Mouse (Mus musculus) olfactory bulb, adult 2 months (tissue): ENCODE measurements around the gene Rubcn. TPM values are rescaled to one million over a fixed set of nuclear protein-coding genes. Genes with fewer than 3 reads are reported as not detected.
"Not testable (repeated sequence)": the region's sequence is repeated elsewhere in the genome, so short reads cannot be mapped to it uniquely, and the experiment has no call there.

Experiments used
- H3K27ac ChIP-seq: fragments of 200-500 bp; 2 replicates; pipeline ENCODE4 v1.5.1; 2012; ENCODE audit warnings: low read depth, low read length; ENCODE audit not compliant: insufficient read depth
- H3K4me1 ChIP-seq: fragments of 200-500 bp; 2 replicates; pipeline ENCODE4 v1.6.1; 2012; ENCODE audit warnings: low read length; ENCODE audit not compliant: control insufficient read depth, insufficient read depth
- H3K4me3 ChIP-seq: fragments of 200-500 bp; 2 replicates; pipeline ENCODE4 v1.5.1; 2012; ENCODE audit warnings: mild to moderate bottlenecking, low read depth, low read length, moderate library complexity; ENCODE audit not compliant: insufficient read depth
- CTCF ChIP-seq: fragments of 200-500 bp; IDR thresholded peaks from 2 replicates; pipeline ENCODE4 v1.5.1; 2012; ENCODE audit warnings: low read depth, mild to moderate bottlenecking, low read length, moderate library complexity; ENCODE audit not compliant: insufficient read depth
- POLR2A ChIP-seq: fragments of 200-500 bp; IDR thresholded peaks from 2 replicates; pipeline ENCODE4 v1.6.1; 2012; ENCODE audit warnings: mild to moderate bottlenecking, low read depth, low read length, moderate library complexity; ENCODE audit not compliant: insufficient read depth
- WGBS: fragments of 180-500 bp; shearing (Covaris S2); methylation state at CpG from one replicate; pipeline ENCODE4 v1.1.7; 2018; 5-methylcytosine and 5-hydroxymethylcytosine counted together
- polyA plus RNA-seq: library from polyadenylated mRNA; stranded (reverse); fragments of >200 nt; gene quantifications from 2 replicates; pipeline ENCODE4 v1.2.4, GENCODE M21; 2012; ENCODE audit warnings: low replicate concordance; ENCODE audit not compliant: missing spikeins, insufficient read depth, insufficient read length

Gene Rubcn
- not detected in 2 replicates for polyA plus RNA-seq

- peak within 1 kb of the TSS; percentile 55 for H3K27ac ChIP-seq
- under 1% methylated on average over 79 of the region's 83 CpGs for WGBS
- H3K4me3 ChIP-seq: peak within 1 kb of the TSS; percentile 79
- peaks cover 10% of the 10 kb centered on the region for H3K4me1 ChIP-seq
- TF ChIP-seq POLR2A: peak; percentile 86
- no peak for TF ChIP-seq CTCF
Measured at GRCm38 (mm10) chr16:32877343-32878156, at the start of gene Rubcn, which contains the start of gene Fyttd1. Gene Rubcn, minus strand, starts transcription at chr16:32877766. Gene Fyttd1, plus strand, starts transcription at chr16:32877500.

DNA sequence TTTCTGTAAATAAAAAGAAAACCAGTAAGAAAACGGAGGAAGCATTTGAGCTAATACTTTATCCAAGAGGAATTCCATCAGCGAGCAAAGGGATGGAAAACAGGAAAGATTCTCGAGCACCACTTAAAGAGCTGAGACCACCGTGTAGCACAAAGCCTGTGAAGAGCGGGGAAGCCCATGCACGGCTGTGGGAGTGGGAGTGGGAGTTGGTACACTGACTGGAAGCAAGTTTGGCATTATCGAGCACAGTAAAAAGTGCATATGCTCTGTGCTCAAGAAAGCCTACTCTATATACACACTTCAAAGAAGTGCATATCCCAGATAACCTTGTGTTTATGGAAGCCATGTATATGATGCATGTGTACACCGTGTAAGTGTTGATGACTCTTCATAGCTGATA lies 49.5 kb upstream of the Rubcn start:
- Histone ChIP-seq H3K27ac (no peak overlapping the region), H3K4me1 (peaks cover 2% of the 10 kb centered on the region; the same call in 1 of the 2 replicates), H3K4me3 (no peak overlapping the region)
- no peak for TF ChIP-seq CTCF
- TF ChIP-seq POLR2A: no peak
- 88% methylated on average over 8 of the region's 8 CpGs for WGBS

DNA sequence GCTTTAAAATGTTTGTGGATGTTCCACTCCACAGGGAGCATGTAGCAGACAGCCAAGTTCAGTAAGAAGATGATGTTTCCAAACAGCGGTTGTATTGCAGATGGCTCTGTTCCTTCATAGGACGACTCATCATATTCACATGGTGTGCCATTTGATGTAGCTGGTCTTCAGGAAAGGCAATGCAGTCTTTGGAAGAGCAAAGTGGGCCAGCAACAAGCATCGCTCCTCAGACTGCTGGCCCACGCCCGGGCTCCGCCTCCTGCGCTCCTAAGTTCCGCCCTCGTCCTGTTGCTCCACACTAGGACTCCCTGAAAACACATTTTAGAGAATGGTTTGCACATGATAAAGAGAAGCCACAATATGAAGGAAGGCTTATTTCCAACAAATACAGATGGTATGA lies 49.1 kb upstream of the Rubcn start:
- 87% methylated on average over 9 of the region's 9 CpGs for WGBS

GRCm38 (mm10) chr16:32915292-32916068 lies 37.9 kb upstream of the Rubcn start:
- 60% methylated on average over 9 of the region's 9 CpGs for WGBS
- Histone ChIP-seq H3K27ac (no peak overlapping the region), H3K4me3 (peak overlapping the region; percentile 7; the same call in 1 of the 2 replicates), H3K4me1 (peaks cover 2% of the 10 kb centered on the region; the same call in 1 of the 2 replicates)
- TF ChIP-seq POLR2A: no peak
- no peak for TF ChIP-seq CTCF

More for the DNA sequence above, 49.1 kb upstream of the Rubcn start:
- not testable (repeated sequence) for H3K4me3 ChIP-seq, H3K27ac ChIP-seq, H3K4me1 ChIP-seq

- TF ChIP-seq CTCF (no peak), POLR2A (peak; percentile 93)
- Histone ChIP-seq H3K4me3 (peak within 1 kb of the TSS; percentile 89), H3K27ac (peak within 1 kb of the TSS; percentile 48), H3K4me1 (peaks cover 2% of the 10 kb centered on the region; the same call in 1 of the 2 replicates)
- WGBS: under 1% methylated on average over 84 of the region's 85 CpGs
Measured at GRCm38 (mm10) chr16:32913937-32914881, 36.6 kb upstream of the Rubcn start, which contains the start of gene Lrch3. Gene Lrch3, plus strand, starts transcription at chr16:32914100.

- 57% methylated on average over 7 of the region's 7 CpGs for WGBS
- Histone ChIP-seq H3K4me1 (peaks cover 2% of the 10 kb centered on the region; the same call in 1 of the 2 replicates), H3K27ac (no peak overlapping the region), H3K4me3 (no peak overlapping the region)
- TF ChIP-seq POLR2A (no peak), CTCF (no peak)
Measured at GRCm38 (mm10) chr16:32913212-32913611, 35.6 kb upstream of the Rubcn start.

GRCm38 (mm10) chr16:32906727-32907126 lies 29.2 kb upstream of the Rubcn start:
- TF ChIP-seq CTCF (no peak), POLR2A (no peak)
- Histone ChIP-seq H3K4me3 (no peak overlapping the region), H3K4me1 (no peaks in the 10 kb centered on the region), H3K27ac (no peak overlapping the region)
- WGBS: 87% methylated on average over 8 of the region's 8 CpGs

DNA sequence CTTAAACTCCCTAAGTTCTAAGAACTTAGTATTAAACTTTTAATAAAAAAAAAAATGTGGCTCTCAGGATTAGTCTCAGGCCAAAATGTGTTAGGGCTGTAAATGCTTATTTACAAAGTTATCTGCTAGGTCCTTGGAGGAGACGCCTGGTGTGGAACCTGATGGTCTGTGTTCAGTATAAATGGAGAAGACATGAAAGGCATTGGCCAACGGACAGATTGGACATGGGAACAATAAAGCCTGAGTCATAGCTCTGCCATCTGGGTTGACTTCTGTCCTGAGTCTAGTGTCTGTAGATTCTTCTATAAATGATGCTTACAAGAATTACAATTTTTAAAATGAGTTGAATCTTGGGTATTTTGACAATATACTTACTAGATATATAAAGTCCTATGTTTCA lies 28.6 kb upstream of the Rubcn start:
- TF ChIP-seq POLR2A: no peak
- TF ChIP-seq CTCF: no peak

More for the DNA sequence above, 28.6 kb upstream of the Rubcn start:
- WGBS: 85% methylated on average over 2 of the region's 2 CpGs
- H3K4me3 ChIP-seq: no peak overlapping the region
- H3K4me1 ChIP-seq: no peaks in the 10 kb centered on the region
- no peak overlapping the region for H3K27ac ChIP-seq
